Mouse (Mus musculus): ENCODE measurements at regions not wholly inside any gene's neighbourhood (a gene's known extent, or its start where the extent isn't known, plus 50 kb on each side); places are given as distances from the start of the nearest gene placed in this dataset.
"Not testable (repeated sequence)": the region's sequence is repeated elsewhere in the genome, so short reads cannot be mapped to it uniquely, and the experiment has no call there.

DNA sequence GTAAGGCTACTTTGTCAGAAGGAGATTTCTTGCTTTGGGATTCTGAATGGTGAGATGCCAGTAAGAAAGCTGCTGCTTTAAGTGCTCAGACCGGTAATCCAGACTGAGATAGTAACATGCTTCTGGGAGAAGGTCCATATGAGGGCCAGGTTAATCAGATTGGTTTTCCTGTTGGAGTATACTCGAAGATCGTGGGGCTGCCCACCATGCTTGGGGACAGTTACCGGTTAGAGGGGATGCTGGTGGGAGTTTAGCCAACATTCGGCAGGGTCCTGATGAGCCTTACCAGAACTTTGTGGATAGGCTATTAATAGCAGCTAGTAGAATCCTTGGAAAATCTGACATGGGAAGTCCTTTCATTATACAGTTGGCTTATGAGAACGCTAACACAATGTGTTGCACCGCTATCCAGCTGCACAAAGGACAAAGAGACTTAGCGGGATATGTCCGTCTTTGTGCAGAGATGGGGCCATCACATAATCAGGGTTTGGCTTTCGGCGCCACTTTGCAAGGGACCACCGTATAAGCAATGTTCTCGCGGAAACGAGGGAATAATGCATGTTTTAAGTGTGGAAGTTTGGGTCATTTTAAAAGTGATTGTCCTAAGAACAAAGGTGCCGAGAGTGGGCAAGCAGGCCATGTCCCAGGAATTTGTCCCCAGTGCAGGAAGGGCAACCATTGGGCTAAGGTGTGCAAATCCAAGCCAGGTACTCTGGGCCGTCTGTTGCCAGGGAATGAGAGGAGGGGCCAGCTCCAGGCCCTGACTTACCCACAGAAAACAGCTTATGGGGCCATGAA lies 75.4 kb upstream of the Lemd2 start:
- not testable (repeated sequence) for DNase-seq

DNA sequence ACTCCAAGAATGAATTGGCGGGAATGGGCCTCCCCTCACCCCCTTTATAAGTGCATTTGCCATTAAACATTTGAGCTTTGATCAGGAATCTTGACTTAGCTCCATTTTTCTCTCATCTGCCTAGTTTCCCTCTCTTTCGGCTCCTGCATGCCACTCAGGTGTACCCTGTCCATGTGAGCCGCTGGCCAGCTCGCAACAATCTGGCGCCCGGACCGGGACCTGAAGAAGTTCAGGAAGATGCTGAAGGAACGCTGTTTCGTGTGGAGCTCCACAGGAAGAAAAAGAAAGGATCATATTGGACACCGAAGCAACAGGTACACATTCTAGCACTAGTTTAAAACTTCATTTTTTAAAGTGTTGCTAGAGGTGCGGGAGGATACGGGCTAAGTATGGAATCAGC lies 73.5 kb upstream of the Lemd2 start:
- not testable (repeated sequence) for DNase-seq

DNA sequence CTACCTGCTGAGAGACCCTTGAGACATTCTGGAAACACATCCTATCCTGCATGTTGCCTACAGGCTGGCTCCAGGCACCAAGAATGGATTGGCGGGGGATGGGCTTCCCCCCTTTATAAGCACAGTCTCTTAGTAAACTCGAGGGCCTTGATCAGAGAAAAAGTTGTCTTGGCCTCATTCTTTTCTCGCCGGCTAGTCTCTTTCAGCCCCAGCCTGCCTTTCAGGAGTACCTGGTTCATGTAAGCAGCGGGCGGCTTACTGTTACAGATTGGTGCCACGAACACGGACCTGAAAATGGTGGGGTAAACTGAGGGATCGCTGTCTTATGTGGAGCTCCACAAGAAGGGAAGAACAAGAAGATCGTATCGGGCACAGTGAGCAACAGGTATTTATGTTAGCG lies 67.5 kb upstream of the Lemd2 start:
- not testable (repeated sequence) for DNase-seq

DNA sequence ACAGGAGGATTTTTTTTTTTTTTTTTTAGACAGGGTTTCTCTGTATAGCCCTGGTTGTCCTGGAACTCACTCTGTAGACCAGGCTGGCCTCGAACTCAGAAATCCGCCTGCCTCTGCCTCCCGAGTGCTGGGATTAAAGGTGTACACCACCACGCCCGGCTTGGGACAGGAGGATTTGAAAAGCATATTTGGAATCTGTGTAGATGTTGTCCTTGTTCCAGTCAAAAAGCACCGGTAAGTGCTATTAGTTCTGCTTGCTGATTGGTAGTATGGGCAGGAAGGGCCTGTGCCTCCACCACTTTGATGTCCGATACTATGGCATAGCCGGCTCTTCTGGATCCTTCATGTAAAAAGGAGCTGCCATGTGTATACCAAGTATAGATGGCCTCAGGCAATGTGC lies 66.5 kb upstream of the Lemd2 start:
- DNase-seq = not testable (repeated sequence)

DNA sequence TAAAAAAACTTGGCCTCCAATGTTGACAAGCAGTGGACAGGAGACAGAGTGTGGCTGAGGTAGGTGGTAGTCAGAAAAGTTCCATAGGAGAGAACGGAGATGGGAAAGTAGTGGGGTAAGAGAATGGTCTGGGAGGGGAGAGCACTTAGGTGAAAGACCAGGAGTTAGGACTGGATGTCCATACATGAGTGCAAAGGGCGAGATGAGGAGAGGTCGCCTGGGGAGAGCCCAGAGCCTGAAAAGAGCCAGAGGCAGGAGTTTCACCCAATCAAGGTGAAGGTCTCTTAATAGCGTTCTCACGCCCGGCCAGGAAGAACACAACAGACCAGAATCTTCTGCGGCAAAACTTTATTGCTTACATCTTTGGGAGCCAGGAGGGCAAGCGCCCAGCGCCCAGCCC lies 60.3 kb upstream of the Lemd2 start:
- not testable (repeated sequence) for DNase-seq

DNA sequence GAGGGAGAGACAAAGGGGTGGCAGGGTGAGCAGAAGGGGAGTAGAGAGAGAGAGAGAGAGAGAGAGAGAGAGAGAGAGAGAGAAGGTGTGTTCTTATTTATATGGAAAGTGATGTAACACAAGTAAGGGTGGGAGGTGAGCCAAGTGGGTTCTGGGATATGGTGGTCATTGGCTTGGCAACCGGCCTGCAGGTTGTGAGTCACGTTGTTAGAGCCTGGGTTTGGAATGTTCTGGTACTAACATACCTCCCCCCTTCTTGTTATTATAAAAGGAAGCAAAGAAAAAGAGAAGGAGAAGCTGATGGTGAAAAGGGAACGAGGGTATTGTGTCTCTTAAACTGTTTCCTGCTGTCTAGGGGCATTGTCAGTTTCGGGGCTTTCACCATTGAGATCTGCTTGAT lies 58.3 kb upstream of the Lemd2 start:
- DNase-seq = no peak

DNA sequence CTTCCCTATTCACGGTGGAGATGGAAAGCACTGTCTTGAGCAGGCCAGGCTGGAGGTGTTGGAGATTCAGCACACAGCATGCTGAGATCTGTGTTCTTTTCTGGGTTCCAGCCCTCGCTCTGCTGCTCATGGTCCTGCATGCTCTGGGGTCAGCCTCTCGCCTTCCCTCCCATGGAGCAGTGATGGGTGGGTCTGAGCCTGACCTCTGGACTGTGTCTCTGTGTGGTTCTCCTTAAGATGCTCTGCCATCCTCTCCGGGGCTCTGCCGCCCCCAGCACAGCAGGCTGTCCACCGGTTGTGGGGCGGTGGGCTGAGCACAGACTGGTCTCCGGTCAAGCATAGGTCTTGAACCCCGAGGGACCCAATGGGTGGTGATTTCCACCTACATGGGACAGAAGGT lies 57.7 kb upstream of the Lemd2 start:
- DNase-seq = no peak

DNA sequence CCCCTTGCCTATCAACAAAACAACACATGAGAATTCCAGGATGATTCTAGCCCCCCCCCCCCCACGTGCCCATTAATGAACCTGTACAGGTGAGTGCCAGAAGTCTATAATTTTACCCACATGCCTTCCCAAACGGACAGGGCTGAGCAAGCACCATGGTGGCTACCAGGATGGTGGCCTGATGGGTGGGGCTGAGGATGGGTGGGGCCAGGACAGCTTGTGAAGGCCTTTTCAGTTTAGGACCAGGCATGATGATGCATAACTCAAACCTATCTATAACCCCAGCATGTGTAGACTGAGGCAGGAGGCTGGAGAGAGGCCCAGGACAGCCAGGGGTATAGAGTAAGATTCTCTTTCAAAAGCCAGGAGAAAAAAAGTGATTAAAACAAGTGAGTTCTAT lies 57.0 kb upstream of the Lemd2 start:
- no peak for DNase-seq

DNA sequence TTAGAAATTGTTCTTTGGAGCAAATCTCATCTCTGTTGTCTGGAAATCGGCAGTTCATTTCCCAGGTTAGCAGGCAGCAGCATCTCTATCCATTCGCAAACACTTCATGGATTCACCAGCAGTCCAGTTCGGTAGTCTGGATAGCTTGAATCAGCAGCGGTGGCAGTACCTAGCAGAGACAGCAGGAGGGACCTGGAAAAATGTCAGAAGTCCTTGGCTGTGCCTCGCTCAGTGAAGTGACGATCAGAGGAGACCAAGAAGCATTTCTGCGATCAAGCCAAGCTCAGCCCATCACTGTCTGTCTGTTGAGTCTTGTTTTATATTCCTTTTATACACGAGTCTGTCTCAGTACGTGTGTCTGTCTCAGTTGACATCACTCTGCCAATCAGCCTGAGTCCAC lies 55.8 kb upstream of the Lemd2 start:
- DNase-seq = no peak

DNA sequence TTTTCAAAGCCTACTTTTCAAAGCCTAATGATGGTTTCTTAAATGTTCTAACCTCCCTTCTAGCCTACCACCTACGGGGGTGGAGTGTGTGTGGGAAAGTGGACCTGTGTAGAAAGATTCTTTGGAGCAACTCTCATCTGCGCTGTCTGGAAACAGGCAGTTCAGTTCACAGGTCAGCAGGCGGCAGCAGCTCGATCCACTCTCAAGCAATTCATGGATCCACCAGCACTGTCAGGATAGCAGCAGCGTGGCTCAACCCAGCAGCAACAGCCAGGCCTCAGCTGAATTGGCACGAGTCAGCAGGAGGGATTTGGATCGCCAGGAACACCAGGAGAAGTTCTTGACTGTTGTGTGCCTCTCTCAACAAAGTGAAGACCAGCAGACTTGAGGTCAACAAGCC lies 53.1 kb upstream of the Lemd2 start:
- peak; percentile 46 for DNase-seq

DNA sequence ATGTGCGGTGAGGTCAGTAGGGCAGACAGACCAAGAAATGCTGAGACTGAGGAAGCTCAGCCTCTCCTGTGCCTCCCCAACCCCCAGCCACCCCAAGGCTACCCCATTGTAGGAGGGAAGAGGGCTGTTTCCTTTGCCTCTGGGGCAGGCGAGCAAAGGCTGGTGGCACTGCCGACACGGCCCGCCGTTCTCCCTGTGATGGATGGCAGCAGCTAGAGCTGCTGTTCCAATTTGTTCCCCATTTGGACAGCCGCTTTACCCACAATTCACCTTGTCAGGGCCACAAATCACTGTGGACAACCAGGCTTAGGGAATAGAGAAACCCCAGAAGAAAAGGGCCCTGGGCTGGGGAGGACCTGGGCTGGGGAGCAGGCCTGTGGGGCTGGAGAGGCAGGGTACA lies 51.5 kb upstream of the Lemd2 start:
- no peak for DNase-seq
